Mouse (Mus musculus) hindbrain, postnatal 0 days (tissue): ENCODE measurements around the gene Nosip. TPM values are rescaled to one million over a fixed set of nuclear protein-coding genes. Genes with fewer than 3 reads are reported as not detected.
A peak's percentile ranks its signal among the peaks of the same experiment; 100 is the strongest.

Experiments used
- ATAC-seq: fragments of 200-750 bp; cut with Nextera tagmentation; 2 replicates; pipeline ENCODE4 v1.8.0; 2017; ENCODE audit warnings: mild to moderate bottlenecking, moderate TSS enrichment, moderate library complexity
- DNase-seq: peaks from one replicate; pipeline ENCODE4 v3.0.0-alpha.2; 2015; ENCODE audit warnings: low spot score
- H3K27ac ChIP-seq: fragments of 300-500 bp; sonication (generic); 2 replicates; pipeline ENCODE4 v1.5.1; 2014; ENCODE audit warnings: mild to moderate bottlenecking
- H3K27me3 ChIP-seq: fragments of 300-500 bp; sonication (generic); 2 replicates; pipeline ENCODE4 v1.6.1; 2014; ENCODE audit warnings: low read length, mixed read lengths; ENCODE audit not compliant: insufficient read depth
- H3K36me3 ChIP-seq: fragments of 300-500 bp; sonication (generic); 2 replicates; pipeline ENCODE4 v1.6.1; 2014; ENCODE audit warnings: low read length, mixed read lengths; ENCODE audit not compliant: insufficient read depth
- H3K4me1 ChIP-seq: fragments of 300-500 bp; sonication (generic); 2 replicates; pipeline ENCODE4 v1.6.1; 2014; ENCODE audit warnings: antibody characterized with exemption, low read length, mixed read lengths; ENCODE audit not compliant: insufficient read depth
- H3K4me2 ChIP-seq: fragments of 300-500 bp; sonication (generic); 2 replicates; pipeline ENCODE4 v1.6.1; 2014; ENCODE audit warnings: low read depth, mild to moderate bottlenecking, low read length, moderate library complexity, mixed read lengths
- H3K4me3 ChIP-seq: fragments of 300-500 bp; sonication (generic); 2 replicates; pipeline ENCODE4 v1.5.1; 2014; ENCODE audit warnings: low read length
- H3K9ac ChIP-seq: fragments of 300-500 bp; sonication (generic); replicated peaks from 2 replicates; pipeline ENCODE4 v1.6.1; 2014; ENCODE audit warnings: mild to moderate bottlenecking, low read length, moderate library complexity, mixed read lengths
- H3K9me3 ChIP-seq: fragments of 300-500 bp; sonication (generic); 2 replicates; pipeline ENCODE4 v1.6.1; 2016; ENCODE audit warnings: low read length, mixed read lengths
- CTCF ChIP-seq: IDR thresholded peaks from 2 replicates; pipeline ENCODE4 v1.5.1; 2016; ENCODE audit warnings: antibody characterized with exemption, control low read depth, low read depth
- WGBS: fragments of 180-500 bp; shearing (Covaris S2); extraction: QIAGEN DNeasy Blood & Tissue Kit; methylation state at CpG from one replicate; pipeline ENCODE4 v1.1.7; 2014; 5-methylcytosine and 5-hydroxymethylcytosine counted together
- polyA plus RNA-seq: library from polyadenylated mRNA; unstranded; fragments of >200 nt; fragmentation: Nextera tagmentation; extraction: Ambion mirVana; gene quantifications from 2 replicates; pipeline ENCODE4 v1.2.1, GENCODE M21; 2015
- total RNA-seq: library from RNA; depleted of rRNA; stranded (reverse); fragments of >200 nt; gene quantifications from 2 replicates; pipeline ENCODE4 v1.2.3, GENCODE M21; 2014

Gene Nosip
- total and polyA plus RNA-seq, 2 experiments from 2014 or later = 67.4 to 83.1 TPM

DNA sequence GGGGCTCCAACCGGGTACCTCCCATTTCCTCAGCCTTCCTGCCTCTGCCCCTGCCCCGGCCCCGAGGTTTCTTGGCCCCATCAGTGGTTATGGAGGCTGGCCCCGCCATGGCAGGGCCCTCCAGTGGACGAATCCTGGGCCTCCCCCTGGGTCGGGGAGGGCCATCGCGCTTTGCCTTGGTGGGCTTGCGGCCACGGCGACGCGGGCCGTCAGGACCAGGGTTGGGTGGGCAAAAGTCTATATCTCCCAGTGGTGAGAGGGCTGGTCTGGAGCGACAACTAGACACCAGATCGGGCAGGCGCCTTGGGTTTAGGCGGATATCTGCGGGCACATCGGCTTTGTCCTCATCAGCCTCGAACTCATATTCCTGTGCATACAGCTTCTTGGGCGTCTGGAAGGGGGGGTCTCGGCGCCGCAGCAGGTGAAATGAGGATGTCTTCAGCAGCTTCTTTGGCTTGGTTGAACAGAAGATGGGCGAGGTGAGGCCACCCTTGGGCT, 15.3 kb upstream of the Nosip start:
- no peak overlapping the region for H3K4me3 ChIP-seq
- H3K4me1 ChIP-seq = 0 out of 2 replicates have a peak, but pooled peaks cover 5% of the 10 kb centered on the region
- no peak for DNase-seq
- peaks cover 73% of the 10 kb centered on the region for H3K36me3 ChIP-seq
- H3K27ac ChIP-seq = no peak overlapping the region
- H3K9ac ChIP-seq = no peak overlapping the region
- H3K4me2 ChIP-seq = no peak overlapping the region
- TF ChIP-seq CTCF = no peak
- no peak for ATAC-seq
- WGBS = 95% methylated on average over 26 of the region's 26 CpGs
- H3K27me3 ChIP-seq = no peaks in the 10 kb centered on the region
- no peaks in the 10 kb centered on the region for H3K9me3 ChIP-seq

DNA sequence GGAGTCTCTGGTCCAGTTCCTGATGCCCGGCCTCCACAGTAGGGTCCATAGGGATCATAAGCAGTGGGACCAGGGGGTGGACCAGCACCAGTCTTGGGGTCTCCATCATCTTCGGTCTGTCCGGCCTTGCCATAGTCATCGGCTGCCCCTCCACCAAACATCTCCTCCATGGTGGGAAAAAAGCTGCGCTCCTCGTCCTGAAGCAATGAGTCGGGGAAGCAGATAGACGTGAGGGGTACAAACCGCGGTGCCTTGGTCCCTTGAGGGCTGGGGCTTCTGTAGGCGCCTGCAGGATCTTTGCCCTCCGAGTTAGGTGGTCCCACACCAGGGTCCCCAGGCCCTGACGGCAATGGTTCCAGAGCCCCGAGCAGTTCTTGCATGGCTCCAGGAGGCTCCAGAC, 14.7 kb upstream of the Nosip start:
- DNase-seq (no peak), ATAC-seq (no peak)
- Histone ChIP-seq H3K4me2 (no peak overlapping the region), H3K4me1 (0 out of 2 replicates have a peak, but pooled peaks cover 5% of the 10 kb centered on the region), H3K27me3 (no peaks in the 10 kb centered on the region), H3K36me3 (peaks cover 67% of the 10 kb centered on the region), H3K27ac (no peak overlapping the region), H3K9ac (no peak overlapping the region), H3K9me3 (no peaks in the 10 kb centered on the region), H3K4me3 (no peak overlapping the region)
- no peak for TF ChIP-seq CTCF
- WGBS = 92% methylated on average over 14 of the region's 14 CpGs

DNA sequence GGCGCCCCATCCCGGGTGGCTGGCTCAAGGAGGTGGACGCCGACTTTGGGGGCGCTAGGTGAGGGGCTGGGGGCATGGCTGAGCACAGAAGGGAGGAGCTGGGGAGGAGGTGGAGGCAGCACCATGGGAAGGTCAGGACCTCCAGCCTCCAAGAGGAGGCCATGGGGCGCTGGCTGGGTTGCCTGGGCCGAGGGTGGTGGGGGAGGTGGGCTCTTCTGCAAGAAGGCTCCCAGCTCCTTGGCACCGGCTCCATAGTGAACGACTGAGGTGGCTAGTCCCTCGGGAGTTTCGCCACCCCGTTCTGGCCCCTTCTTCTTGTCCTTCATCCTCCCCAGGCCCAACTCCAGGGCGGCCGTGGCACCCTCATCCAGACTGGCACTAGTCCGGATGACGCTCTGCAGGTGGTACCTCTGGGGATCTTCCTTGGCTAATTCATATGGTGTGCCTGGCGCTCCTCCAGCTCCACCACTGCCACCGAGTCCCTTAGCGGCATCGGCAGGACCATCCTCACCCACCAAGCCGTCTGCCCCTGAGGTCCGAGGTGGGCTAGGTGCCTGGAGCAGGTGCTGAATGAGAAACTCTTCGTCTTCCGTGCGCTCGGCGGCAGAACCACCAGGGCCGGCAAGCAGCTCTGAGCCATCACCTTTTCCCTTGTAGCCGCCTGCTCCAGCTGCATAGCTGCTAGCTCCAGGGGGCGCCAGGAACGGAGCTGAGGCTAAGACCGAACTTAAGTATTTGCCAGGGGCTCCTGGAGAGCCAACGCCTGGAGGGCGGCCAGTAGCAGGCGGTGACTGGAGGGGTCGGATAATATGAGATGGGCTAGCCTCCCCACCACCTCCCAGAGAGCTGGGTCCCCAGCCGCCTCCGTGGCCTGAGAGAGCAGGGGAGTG, 14.0 kb upstream of the Nosip start:
- no peak for DNase-seq
- H3K4me2 ChIP-seq = no peak overlapping the region
- no peaks in the 10 kb centered on the region for H3K27me3 ChIP-seq
- TF ChIP-seq CTCF = no peak
- no peaks in the 10 kb centered on the region for H3K9me3 ChIP-seq
- no peak overlapping the region for H3K27ac ChIP-seq
- ATAC-seq = no peak
- no peak overlapping the region for H3K9ac ChIP-seq
- H3K36me3 ChIP-seq = peaks cover 59% of the 10 kb centered on the region
- 84% methylated on average over 38 of the region's 38 CpGs for WGBS
- H3K4me3 ChIP-seq = no peak overlapping the region
- H3K4me1 ChIP-seq = 0 out of 2 replicates have a peak, but pooled peaks cover 5% of the 10 kb centered on the region

DNA sequence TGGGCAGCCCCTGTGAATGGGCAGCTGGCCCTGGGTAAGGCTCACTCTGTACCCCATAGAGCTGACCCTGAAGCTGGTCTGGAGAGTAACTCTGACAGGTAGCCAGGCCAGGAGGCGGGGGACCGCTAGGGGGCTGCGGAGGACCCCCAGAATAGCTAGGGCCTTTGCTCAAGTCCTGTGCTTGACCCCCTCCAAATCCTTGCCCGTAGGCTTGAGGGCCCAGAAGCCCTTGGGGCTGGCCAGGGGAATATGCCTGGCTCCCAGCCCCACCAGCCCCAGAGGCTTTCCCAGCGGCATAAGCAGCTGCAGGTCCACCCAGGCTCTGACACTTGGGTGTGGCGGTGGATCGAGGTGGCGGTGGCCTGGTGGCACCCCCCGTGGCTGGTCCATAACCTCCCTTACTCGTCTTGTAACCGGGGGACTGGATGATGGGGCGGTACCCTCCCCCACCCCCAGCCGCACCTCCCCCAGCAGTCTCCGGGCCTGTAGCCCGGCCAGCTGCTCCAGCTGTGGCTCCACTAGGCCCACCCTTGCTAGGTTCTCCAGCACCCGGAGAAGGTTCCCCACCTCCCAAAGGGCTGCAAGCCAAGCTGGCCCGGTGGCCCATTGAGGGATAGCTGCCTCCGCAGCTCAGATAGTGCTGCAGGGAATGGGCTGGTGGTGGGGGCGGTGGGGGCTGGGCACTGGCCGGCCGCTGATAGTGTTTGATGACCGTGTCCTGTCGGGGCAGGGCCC, 13.1 kb upstream of the Nosip start:
- no peak overlapping the region for H3K4me2 ChIP-seq
- H3K9ac ChIP-seq = no peak overlapping the region
- no peaks in the 10 kb centered on the region for H3K9me3 ChIP-seq
- peaks cover 51% of the 10 kb centered on the region for H3K36me3 ChIP-seq
- ATAC-seq = no peak
- no peak overlapping the region for H3K27ac ChIP-seq
- H3K4me1 ChIP-seq = 0 out of 2 replicates have a peak, but pooled peaks cover 5% of the 10 kb centered on the region
- no peak overlapping the region for H3K4me3 ChIP-seq
- no peak for TF ChIP-seq CTCF
- no peak for DNase-seq
- 91% methylated on average over 23 of the region's 23 CpGs for WGBS
- no peaks in the 10 kb centered on the region for H3K27me3 ChIP-seq

DNA sequence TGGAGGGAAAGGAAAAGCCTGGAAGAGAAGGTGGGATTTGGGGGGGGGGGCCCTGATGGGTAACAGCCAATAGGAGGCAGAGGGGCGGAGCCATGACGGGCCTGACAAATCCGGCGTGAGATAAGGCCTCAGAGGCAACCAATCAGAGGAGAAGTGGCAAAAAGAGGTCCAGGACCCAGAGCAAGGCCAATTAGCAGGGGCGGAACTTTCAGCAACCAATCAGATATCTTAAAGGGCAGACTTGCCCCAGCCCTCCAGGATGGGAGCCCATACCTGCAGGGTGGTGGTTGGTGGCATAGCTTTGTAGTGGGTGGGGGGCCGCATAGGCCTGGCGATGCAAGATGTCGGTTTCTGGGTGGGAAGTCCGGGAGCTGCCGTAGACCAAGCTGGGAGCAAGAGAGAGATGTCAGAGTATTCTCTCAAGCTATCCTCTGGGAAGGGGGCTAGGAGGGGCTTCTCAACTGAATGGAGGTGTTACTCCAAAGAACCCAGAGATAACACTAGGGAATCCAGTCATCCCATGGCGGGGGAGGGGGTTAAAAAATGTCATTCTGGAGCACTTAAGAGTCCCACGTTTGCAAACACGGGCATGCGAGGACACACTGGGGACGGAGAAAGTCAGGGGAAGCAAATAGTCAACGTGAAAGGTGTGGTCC, 11.2 kb upstream of the Nosip start:
- no peaks in the 10 kb centered on the region for H3K9me3 ChIP-seq
- H3K4me1 ChIP-seq = 0 out of 2 replicates have a peak, but pooled peaks cover 5% of the 10 kb centered on the region
- DNase-seq (peak; percentile 96), ATAC-seq (peak; percentile 77)
- H3K4me2 ChIP-seq = peak overlapping the region; percentile 96
- WGBS = 10% methylated on average over 16 of the region's 16 CpGs
- H3K36me3 ChIP-seq = peaks cover 39% of the 10 kb centered on the region
- peak overlapping the region; percentile 99; the same call in 1 of the 2 replicates for H3K27ac ChIP-seq
- no peaks in the 10 kb centered on the region for H3K27me3 ChIP-seq
- peak overlapping the region; percentile 81; the same call in 1 of the 2 replicates for H3K9ac ChIP-seq
- no peak for TF ChIP-seq CTCF
- peak overlapping the region; percentile 88 for H3K4me3 ChIP-seq

DNA sequence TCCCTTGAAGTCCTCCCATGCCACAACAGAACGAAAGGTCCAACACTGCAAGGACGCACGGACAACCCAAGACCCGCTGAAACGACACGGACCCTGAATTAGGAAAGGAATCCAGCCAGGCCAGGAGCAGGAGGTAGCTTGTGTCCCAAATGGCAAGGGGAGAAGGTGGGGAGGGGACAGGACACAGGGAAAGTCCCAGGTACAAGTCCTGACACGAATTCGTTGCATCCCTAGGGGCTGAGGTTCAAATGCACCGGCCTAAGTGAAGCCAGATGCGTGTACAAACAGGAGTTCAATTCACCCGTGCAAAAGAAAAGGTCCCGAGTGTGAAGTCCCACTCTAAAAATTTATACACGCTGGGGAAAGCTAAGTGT, 10.6 kb upstream of the Nosip start:
- Histone ChIP-seq H3K9ac (peak overlapping the region; percentile 81), H3K4me2 (peak overlapping the region; percentile 96), H3K4me3 (peak overlapping the region; percentile 88), H3K9me3 (no peaks in the 10 kb centered on the region), H3K27ac (peak overlapping the region; percentile 99), H3K27me3 (no peaks in the 10 kb centered on the region), H3K4me1 (0 out of 2 replicates have a peak, but pooled peaks cover 5% of the 10 kb centered on the region), H3K36me3 (peaks cover 34% of the 10 kb centered on the region)
- TF ChIP-seq CTCF = no peak
- no peak for DNase-seq
- 1% methylated on average over 13 of the region's 13 CpGs for WGBS
- ATAC-seq = no peak
